Mouse (Mus musculus) T-helper 2 cell (primary cell): ENCODE data around the gene Arl4a.

Experiments
- in situ Hi-C: fragments of 300-600 bp; cut with MboI, MseI; formaldehyde crosslinking; loops from one replicate; pipeline ENCODE4 v1.15.1; 2025; ENCODE audit warnings: high pct_unique_total_duplicates

The Arl4a gene

DNA sequence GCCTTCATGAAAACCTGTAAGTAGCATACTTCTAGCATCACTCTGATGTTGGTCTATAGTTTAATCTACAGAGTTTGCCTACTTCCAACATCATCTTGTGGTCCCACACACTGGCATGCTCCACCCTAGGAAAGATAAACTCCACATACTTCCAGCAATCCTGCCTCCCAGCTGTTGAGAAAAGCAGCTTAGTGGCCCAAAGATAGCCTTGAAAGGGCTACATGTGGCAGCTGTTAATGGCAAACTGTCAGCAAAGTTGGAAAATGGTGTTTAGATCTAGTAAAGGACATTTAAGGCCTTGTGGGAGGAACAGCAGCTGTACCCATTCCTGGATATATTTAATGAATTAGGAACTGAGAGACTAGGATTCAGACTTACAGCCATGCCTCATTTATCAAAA, 68.3 kb downstream of the Arl4a start:
- in situ Hi-C loops = no loop called here

DNA sequence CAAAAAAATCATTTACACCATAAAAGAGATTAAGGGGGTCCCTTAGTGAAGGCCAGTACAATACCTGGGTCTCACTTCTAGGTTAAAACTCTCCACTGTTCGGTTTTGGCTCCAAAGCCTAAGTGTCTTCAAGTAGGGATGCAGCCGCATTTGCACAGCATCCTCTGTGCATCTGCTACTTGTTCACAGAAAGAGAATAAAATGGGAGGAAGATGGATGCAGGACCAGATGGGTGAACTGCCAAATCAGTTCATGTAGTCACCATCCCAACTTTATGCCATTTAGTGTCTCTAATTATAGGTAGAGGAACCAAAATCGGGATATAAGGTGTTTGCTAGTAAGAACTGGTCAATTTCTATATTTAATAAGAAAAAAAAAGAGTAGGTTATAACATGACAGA, 69.7 kb downstream of the Arl4a start:
- in situ Hi-C loops = no loop called here

DNA sequence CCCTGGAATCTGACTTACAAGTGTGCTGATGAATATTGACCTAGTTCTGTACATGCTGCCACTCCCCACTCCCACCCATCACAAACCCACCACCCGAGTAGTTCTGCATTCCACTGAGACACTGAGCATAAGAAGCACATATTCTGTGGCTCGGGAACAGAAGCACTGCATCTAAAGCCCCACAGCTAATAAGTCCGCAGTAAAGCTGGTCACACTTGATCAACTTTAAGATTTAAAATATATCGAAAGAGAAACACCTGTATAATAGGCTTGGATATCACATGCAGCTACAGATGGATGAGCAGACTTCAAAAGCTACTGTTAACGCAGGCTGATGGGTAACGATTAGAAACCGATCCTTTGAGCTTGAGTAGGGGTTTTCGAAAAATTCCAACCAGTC, 78.7 kb downstream of the Arl4a start:
- in situ Hi-C loops = no loop called here

DNA sequence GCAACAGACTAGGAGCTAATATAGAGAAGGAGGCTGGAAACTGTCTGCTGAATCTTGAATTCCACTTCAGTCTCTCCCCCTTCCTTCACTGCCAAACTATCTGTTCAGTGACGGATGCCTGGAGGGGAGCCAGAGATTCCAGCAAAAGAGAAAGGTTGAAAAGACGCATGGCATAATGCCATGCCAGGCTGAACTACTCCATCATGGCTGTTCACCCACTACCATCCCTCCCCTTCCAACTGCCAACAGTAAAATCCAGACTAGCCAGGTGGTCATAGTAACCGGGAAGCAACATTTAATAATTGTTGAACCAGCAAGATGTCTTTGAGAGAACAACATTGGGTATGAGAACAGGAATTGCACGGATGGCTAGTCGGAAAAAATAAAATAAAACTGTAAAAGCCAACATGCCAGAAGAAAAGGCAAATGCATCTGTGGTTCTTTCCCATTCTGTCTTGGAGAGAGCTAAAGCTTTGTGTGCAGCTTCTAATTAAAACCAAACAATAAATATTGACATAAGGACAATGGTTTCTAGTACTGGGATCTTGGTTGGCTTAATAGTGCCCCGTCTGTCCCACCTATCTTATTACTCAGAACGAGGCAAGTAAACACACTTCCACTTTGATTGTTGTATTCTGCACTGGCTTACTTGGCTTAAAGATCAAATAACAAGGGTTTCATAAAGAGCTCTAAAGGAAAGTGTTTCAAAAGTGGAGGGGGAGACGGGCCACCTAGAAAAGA, 79.7 kb downstream of the Arl4a start:
- in situ Hi-C loops = no loop called here

DNA sequence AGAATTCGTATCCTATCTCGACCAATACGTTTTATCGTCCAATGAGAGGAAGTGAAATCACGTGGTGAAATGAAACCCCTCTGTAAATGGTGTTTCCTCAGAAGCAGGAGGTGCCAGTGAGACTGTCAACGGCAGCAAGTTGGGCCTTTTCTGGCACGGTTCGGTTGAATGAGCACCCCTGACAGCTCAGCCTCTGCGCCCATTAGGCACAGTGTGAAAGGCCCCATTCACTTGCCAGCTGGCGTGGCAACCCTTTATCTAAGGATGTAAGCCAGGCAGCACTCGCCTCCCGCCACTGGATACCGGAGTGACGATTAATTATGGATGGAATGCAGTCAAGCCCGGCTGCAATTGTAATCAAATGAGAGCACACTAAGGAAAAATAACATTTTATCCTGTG, 81.4 kb downstream of the Arl4a start:
- in situ Hi-C loops = no loop called here
